Mouse (Mus musculus) stomach, postnatal 0 days (tissue): ENCODE results near the gene Pxn.

ENCODE experiments used
- CTCF ChIP-seq: IDR thresholded peaks from 2 replicates; pipeline ENCODE4 v1.5.1; 2016; ENCODE audit warnings: antibody characterized with exemption, low read depth, mild to moderate bottlenecking, moderate library complexity
- EP300 ChIP-seq: optimal IDR thresholded peaks from 2 replicates; pipeline ENCODE3; 2016; ENCODE audit warnings: antibody characterized with exemption

- TF ChIP-seq CTCF (no peak), EP300 (no peak)
These were observed 58.9 kb downstream of the Pxn start for GRCm38 (mm10) chr5:115565403-115565802.
